Mouse (Mus musculus) gastrocnemius, postnatal 14 days (tissue): Measurements from ENCODE around the gene Fcrl5. TPM values are rescaled to one million over a fixed set of nuclear protein-coding genes. Genes with fewer than 3 reads are reported as not detected.

Source experiments
- DNase-seq: peaks from one replicate; pipeline ENCODE4 v3.0.0; 2021; ENCODE audit warnings: mixed read lengths
- intact Hi-C: fragments of 180-260 bp; cut with DNase I; formaldehyde crosslinking; loops from one replicate; pipeline ENCODE4 v1.15.1; 2025; ENCODE audit warnings: low total_unique reads
- total RNA-seq, 2 experiments: library from RNA; stranded (reverse); gene quantifications; 2 replicates each; pipeline ENCODE4 v1.2.3; 2021

Gene Fcrl5
- total RNA-seq, 2 experiments from 2014 or later = not detected

- intact Hi-C loops = no loop called here
- DNase-seq = peak; percentile 90
Measured at GRCm38 (mm10) chr3:87525043-87525836, 89.7 kb downstream of the Fcrl5 start, which contains the start of gene Etv3. Gene Etv3 (plus strand): TSS chr3:87525407.

DNA sequence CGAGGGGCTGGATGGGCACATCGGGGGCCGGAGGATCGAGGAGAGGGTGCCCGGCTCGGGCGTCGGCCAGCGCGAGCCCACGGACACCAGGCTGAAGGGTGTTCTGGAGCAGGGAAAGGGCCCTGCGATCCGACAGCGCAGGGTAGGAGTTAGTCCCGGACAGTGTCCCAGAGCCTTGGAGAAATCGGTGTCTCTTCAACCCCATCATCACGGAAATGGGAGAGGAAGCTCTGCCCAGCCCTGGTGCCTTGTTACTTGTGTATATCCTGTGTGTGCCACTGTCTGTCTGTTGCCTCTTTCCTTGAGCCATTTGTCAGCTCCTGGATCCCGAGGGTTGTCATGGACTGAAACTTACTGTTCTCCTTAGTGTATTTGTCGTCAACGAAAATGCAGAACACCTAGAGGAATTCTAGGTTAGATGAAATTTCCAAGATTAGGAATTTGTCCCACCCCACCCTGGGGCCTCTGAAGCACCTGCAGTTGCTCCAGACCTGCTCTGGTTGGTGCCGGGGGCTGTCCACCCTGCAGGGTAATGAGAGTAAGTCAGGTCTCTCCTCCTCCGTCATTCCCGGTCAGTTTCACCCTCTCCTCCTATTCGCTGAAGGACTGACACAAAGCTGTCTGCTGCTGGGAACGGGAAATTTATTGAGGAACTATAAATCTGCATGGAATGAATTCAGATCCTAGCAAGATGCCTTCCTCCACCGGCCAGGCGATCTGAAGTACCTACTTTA, 90.4 kb downstream of the Fcrl5 start:
- intact Hi-C loops = no loop called here
- no peak for DNase-seq

GRCm38 (mm10) chr3:87527139-87527538, 91.6 kb downstream of the Fcrl5 start:
- DNase-seq = no peak
- intact Hi-C loops = no loop called here

DNA sequence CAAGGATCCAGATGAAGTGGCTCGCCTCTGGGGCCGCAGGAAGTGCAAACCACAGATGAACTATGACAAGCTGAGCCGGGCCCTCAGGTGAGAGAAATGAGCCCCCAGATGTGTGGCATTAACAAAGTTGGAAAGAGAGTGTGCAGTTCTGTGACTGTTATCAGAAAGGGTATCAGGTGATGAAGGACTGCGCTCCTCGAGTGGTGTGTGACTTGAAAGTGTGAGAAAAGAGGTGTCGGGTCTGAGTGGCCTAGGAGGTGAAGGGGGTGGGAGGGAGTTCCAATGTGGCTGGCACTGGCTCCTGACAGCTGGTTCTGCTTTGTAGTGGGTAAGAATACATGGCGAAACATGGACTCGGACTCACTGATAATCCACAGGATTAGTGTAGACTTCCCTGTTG, 92.4 kb downstream of the Fcrl5 start:
- DNase-seq = no peak
- intact Hi-C loops = no loop called here

- intact Hi-C loops = no loop called here
- DNase-seq = no peak
Measured at GRCm38 (mm10) chr3:87528841-87529240, 93.3 kb downstream of the Fcrl5 start.

DNA sequence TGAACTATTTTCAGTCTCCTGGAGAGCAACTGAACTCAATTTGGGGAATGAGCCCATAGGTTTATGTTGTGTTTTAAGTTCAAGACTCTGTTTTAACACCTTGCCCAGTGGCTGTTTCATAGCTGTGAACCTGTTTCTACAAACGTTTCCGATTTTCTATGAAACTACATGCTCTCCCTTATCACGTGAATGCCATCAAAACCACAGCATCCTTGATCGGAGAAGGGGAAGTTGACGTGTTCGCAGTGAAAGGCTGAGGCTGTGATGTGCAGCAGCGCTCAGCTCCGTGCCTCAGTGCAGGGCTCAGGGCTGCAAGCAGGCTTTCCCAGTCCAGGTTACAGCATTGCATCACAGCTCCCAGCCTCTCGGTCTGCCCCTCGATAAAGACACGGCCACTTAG, 94.0 kb downstream of the Fcrl5 start:
- DNase-seq = no peak
- intact Hi-C loops = no loop called here

- intact Hi-C loops = no loop called here
- DNase-seq = no peak
Measured at GRCm38 (mm10) chr3:87530234-87530633, 94.7 kb downstream of the Fcrl5 start.

DNA sequence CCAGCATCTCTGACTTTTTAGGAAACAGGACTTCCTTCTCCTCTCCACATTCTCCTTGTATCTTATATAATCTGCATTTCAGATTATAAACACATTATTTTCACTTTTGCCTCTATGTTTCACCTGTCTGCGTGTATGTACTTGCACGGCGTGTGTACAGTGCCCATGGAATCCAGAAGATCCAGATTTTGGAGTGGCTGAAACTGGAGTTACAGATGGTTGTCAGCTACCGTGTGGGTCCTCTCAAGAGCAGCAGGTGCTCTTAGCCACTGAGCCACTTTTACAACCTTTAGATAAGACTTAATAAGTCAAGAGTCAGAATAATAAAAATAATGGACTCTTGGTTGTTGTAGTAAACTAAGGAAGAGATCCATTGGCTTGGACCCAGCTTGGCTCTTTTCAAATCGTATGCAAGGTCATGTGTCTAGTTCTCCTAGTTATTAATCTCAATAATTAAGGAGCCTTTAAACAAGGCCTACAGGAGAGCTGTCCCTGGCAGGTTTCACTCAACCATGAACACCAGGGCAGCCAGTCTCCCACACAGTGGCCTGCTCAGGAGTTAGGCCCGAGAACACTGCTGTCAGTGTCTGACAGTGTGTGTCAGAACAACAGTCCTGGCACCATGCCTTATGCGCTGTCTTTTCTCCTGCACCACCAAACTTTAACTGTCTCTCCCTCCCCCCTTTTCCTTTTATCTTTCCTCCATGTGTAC, 98.2 kb downstream of the Fcrl5 start:
- no peak for DNase-seq
- intact Hi-C loops = no loop called here

- intact Hi-C loops = no loop called here
Measured at GRCm38 (mm10) chr3:87538034-87538433, 102.5 kb downstream of the Fcrl5 start.

DNA sequence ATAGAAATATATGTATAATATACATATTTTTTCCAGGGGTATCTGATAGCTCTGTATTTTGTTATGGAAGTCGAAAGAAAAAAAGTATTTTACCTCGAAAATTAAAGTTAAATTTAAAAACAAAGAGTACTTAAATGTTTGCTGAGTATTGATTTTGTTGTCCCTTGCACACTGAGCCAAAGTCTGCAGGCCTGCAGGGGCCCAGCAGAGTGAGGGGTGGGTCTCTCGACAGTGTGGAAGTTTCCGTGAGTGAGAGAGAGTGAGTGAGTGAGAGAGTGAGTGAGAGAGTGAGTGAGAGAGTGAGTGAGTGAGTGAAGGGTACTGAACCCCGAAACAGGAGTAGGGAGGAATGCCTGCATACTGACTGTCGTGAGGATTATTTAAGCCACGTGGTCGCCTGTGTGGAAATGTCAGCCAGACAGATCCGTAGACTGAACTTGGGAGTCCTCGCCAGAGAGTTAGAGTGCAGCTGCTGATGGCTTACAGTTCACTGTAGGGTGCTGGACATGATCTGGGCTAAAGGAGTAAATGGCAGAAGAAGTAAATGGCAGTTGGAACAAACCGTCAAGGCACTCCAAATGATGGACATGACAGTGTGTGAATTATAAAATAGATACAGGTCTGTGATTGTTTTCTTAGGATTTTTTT, 104.6 kb downstream of the Fcrl5 start:
- intact Hi-C loops = no loop called here
- no peak for DNase-seq

More at GRCm38 (mm10) chr3:87538034-87538433, 102.5 kb downstream of the Fcrl5 start:
- DNase-seq = no peak

- peak; percentile 58 for DNase-seq
- intact Hi-C loops = no loop called here
Measured at GRCm38 (mm10) chr3:87540714-87541113, 105.1 kb downstream of the Fcrl5 start.

- no peak for DNase-seq
- intact Hi-C loops = no loop called here
Measured at GRCm38 (mm10) chr3:87542481-87543215, 107.1 kb downstream of the Fcrl5 start.

DNA sequence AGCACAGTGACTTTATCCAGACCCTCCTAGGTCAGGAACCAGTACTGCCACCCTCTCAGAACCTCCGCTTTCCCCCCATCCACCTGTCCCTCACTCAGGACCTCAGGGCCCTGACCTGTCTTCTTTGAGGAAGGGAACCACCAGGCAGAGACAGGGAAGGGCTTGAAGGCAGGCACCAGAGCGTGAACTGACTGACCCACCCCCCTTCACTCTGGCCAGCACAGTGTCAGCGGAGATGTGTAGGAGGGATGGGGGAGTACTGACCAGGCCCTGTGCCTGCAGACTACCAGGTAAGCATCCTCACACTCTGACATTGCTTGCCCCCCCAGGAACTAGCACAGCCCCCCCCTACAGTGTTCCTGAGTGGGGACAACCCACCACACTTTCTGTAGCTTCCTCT, 110.0 kb downstream of the Fcrl5 start:
- intact Hi-C loops = no loop called here
- DNase-seq = no peak

DNA sequence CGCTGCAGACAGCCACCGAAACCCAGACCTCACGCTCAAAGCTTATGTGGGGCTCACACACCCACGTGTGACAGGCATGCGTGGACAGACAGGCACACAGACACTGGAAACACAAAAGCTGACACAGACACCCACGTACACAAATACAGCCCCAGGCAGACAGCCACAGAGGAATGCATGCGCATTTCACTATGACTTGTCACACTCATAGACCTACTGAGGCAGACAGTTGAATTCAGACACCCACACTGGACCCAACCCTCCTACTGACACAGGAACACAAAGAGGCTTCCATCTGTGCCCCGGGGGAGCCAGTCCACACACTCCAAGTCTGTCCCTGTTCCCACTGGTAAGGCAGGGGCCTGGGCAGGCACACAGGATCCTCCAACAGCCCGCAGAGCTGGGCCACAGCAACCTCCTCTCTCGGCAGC, 110.7 kb downstream of the Fcrl5 start:
- no peak for DNase-seq
- intact Hi-C loops = no loop called here

DNA sequence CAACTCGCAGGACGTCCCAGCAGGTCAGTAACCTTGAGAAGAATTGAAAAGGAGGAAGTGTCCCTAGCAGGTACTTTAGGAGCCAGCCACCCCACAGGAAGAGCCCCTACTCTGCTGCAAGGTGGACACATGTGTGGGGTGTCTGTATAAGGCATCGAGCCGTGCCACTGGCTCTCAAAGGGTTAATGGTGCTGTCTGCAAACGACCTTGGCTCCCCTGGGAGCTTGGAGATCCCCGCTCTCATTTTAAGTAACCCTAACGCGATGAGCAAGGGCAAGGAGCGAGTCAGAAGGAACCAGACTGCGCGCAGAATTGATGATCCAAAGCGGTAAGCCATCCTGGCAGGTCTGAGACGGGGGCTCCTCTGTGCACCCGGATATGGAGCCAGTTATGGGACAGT, 114.3 kb downstream of the Fcrl5 start:
- intact Hi-C loops = no loop called here

More for the DNA sequence above, 114.3 kb downstream of the Fcrl5 start:
- no peak for DNase-seq
